Mouse (Mus musculus): ENCODE data around the gene Clk2. TPM values are rescaled to one million over a fixed set of nuclear protein-coding genes. Genes with fewer than 3 reads are reported as not detected.

Clk2 gene
- polyA plus RNA-seq, 1 experiment, result 27.7 TPM

GRCm38 (mm10) chr3:89147101-89147978, 17.3 kb upstream of the Clk2 start:
- Histone ChIP-seq H3K4me1 (ENCODE audit: control insufficient read depth, insufficient read depth, insufficient read length, low read length) (peaks cover 10% of the 10 kb centered on the region), H3K4me3 (ENCODE audit: low read depth, low read length) (peak overlapping the region; percentile 54), H3K36me3 (ENCODE audit: control insufficient read depth, insufficient read depth, low read length) (peaks cover 33% of the 10 kb centered on the region), H3K27ac (ENCODE audit: insufficient read depth, low read depth, low read length) (no peak overlapping the region), H3K27me3 (ENCODE audit: control insufficient read depth, insufficient read depth, low read length) (peaks cover 6% of the 10 kb centered on the region; the same call in 1 of the 2 replicates)
- no peak for TF ChIP-seq CTCF (IDR thresholded peaks at IDR 0.05; ENCODE audit: extremely low read depth, insufficient read length, insufficient replicate concordance, low read depth, low read length)
- TF ChIP-seq POLR2A (IDR thresholded peaks at IDR 0.05; ENCODE audit: low read depth, low read length), result no peak
- WGBS, result 23% methylated on average over 26 of the region's 26 CpGs

DNA sequence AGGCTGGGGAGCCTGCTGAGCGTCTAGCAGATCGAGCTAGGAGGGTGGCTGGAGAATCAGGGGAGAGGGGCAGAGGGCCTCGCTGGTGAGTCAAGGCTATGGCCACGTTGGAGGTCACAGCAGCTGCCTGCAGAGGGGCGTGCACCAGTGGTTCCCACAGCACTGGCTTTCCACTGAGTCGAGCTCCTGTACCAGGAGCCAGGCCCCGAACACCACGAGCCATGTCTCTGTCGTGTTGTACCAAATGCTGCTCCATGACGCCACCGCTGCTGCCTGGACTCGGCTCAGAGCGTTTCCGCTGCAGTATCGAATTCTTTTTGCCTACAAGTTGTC, 16.6 kb upstream of the Clk2 start:
- Histone ChIP-seq H3K4me3 (ENCODE audit: low read depth, low read length) (peak overlapping the region; percentile 54), H3K27ac (ENCODE audit: insufficient read depth, low read depth, low read length) (no peak overlapping the region)
- 11% methylated on average over 15 of the region's 15 CpGs for WGBS

GRCm38 (mm10) chr3:89148567-89148966, 16.0 kb upstream of the Clk2 start:
- 72% methylated on average over 14 of the region's 14 CpGs for WGBS
- Histone ChIP-seq H3K27ac (ENCODE audit: insufficient read depth, low read depth, low read length) (no peak overlapping the region), H3K4me3 (ENCODE audit: low read depth, low read length) (no peak overlapping the region), H3K36me3 (ENCODE audit: control insufficient read depth, insufficient read depth, low read length) (peaks cover 21% of the 10 kb centered on the region), H3K4me1 (ENCODE audit: control insufficient read depth, insufficient read depth, insufficient read length, low read length) (peaks cover 10% of the 10 kb centered on the region), H3K27me3 (ENCODE audit: control insufficient read depth, insufficient read depth, low read length) (peaks cover 6% of the 10 kb centered on the region; the same call in 1 of the 2 replicates)
- no peak for TF ChIP-seq CTCF (IDR thresholded peaks at IDR 0.05; ENCODE audit: extremely low read depth, insufficient read length, insufficient replicate concordance, low read depth, low read length)
- TF ChIP-seq POLR2A (IDR thresholded peaks at IDR 0.05; ENCODE audit: low read depth, low read length), result no peak

More for the DNA sequence above, 16.6 kb upstream of the Clk2 start:
- peaks cover 6% of the 10 kb centered on the region; the same call in 1 of the 2 replicates for H3K27me3 ChIP-seq (ENCODE audit: control insufficient read depth, insufficient read depth, low read length)
- H3K4me1 ChIP-seq (ENCODE audit: control insufficient read depth, insufficient read depth, insufficient read length, low read length), result peaks cover 10% of the 10 kb centered on the region
- H3K36me3 ChIP-seq (ENCODE audit: control insufficient read depth, insufficient read depth, low read length), result peaks cover 27% of the 10 kb centered on the region
- TF ChIP-seq POLR2A (IDR thresholded peaks at IDR 0.05; ENCODE audit: low read depth, low read length) (no peak), CTCF (IDR thresholded peaks at IDR 0.05; ENCODE audit: extremely low read depth, insufficient read length, insufficient replicate concordance, low read depth, low read length) (no peak)

- H3K36me3 ChIP-seq (ENCODE audit: control insufficient read depth, insufficient read depth, low read length), result no peaks in the 10 kb centered on the region
- no peak for TF ChIP-seq POLR2A (IDR thresholded peaks at IDR 0.05; ENCODE audit: low read depth, low read length)
- H3K27me3 ChIP-seq (ENCODE audit: control insufficient read depth, insufficient read depth, low read length), result peaks cover 6% of the 10 kb centered on the region; the same call in 1 of the 2 replicates
- WGBS, result 46% methylated on average over 17 of the region's 17 CpGs
- H3K4me3 ChIP-seq (ENCODE audit: low read depth, low read length), result no peak overlapping the region
- H3K4me1 ChIP-seq (ENCODE audit: control insufficient read depth, insufficient read depth, insufficient read length, low read length), result peaks cover 10% of the 10 kb centered on the region
- H3K27ac ChIP-seq (ENCODE audit: insufficient read depth, low read depth, low read length), result no peak overlapping the region
Measured at GRCm38 (mm10) chr3:89152084-89152835, 12.3 kb upstream of the Clk2 start.

DNA sequence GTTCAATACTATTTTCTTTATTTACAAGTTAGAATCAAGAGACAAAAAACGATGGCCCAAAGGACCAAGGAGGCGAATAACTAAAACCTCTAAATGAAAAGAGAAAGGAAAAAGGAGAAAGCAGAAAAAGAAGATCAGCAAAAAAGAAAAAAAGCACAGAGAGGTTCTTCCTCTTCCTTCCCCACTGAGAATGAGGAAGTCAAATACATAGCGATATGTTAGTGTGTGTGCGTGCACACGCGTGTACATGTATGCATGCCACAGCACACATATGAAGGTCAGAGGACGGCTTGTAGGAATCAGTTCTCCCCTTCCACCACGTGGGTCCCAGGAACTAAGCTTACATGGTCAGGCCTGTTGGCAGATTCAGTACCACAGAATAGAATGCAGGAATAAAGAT, 7.6 kb upstream of the Clk2 start:
- Histone ChIP-seq H3K27ac (ENCODE audit: insufficient read depth, low read depth, low read length) (no peak overlapping the region), H3K27me3 (ENCODE audit: control insufficient read depth, insufficient read depth, low read length) (peaks cover 18% of the 10 kb centered on the region; the same call in 1 of the 2 replicates), H3K4me1 (ENCODE audit: control insufficient read depth, insufficient read depth, insufficient read length, low read length) (peaks cover 6% of the 10 kb centered on the region), H3K4me3 (ENCODE audit: low read depth, low read length) (no peak overlapping the region), H3K36me3 (ENCODE audit: control insufficient read depth, insufficient read depth, low read length) (no peaks in the 10 kb centered on the region)
- TF ChIP-seq CTCF (IDR thresholded peaks at IDR 0.05; ENCODE audit: extremely low read depth, insufficient read length, insufficient replicate concordance, low read depth, low read length), result no peak
- no peak for TF ChIP-seq POLR2A (IDR thresholded peaks at IDR 0.05; ENCODE audit: low read depth, low read length)
- 74% methylated on average over 8 of the region's 8 CpGs for WGBS

DNA sequence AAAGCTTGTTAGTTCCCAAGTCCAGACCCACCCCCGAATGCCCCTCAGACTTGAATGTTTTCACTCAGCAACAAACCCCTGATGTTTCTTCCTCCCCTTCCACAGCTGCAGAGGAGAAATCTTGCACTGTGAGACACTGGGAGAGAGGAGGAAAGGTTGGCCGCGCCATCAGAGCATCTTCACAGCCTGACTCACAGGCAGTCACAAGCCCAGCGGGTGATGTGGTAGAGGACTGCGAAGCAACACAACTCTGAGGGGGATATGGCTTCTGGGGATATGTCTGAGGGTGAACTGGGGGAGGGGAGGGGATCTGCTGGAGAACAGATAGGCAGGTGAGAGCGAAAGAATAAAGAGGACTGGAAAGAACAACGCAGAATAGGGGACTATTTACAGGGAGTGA, 5.9 kb upstream of the Clk2 start:
- peaks cover 6% of the 10 kb centered on the region for H3K4me1 ChIP-seq (ENCODE audit: control insufficient read depth, insufficient read depth, insufficient read length, low read length)
- WGBS, result 21% methylated on average over 7 of the region's 7 CpGs
- TF ChIP-seq CTCF (IDR thresholded peaks at IDR 0.05; ENCODE audit: extremely low read depth, insufficient read length, insufficient replicate concordance, low read depth, low read length) (no peak), POLR2A (IDR thresholded peaks at IDR 0.05; ENCODE audit: low read depth, low read length) (no peak)

DNA sequence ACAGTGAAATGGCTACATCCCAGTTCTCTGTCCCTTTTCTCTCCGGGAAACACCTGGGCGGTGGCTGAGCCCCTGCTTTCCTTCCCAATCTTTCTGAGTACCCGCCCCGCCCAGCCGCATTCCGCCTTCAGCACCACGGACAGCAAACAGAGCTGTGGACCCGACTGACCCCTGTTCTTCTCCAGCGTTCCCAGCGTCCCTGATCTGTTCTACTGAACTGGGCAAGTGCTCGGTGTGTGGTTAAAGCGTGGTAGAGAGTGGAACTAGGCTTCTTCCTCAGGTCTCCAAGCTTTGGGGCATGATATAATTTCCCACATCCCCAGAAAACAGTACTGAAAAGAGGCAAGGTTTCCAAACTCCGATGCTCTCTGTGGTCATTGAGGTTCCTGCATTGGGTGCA, 5.4 kb upstream of the Clk2 start:
- Histone ChIP-seq H3K4me1 (ENCODE audit: control insufficient read depth, insufficient read depth, insufficient read length, low read length) (peaks cover 6% of the 10 kb centered on the region), H3K36me3 (ENCODE audit: control insufficient read depth, insufficient read depth, low read length) (no peaks in the 10 kb centered on the region), H3K4me3 (ENCODE audit: low read depth, low read length) (no peak overlapping the region), H3K27me3 (ENCODE audit: control insufficient read depth, insufficient read depth, low read length) (peaks cover 18% of the 10 kb centered on the region; the same call in 1 of the 2 replicates), H3K27ac (ENCODE audit: insufficient read depth, low read depth, low read length) (no peak overlapping the region)
- 1% methylated on average over 13 of the region's 13 CpGs for whole genome bisulfite sequencing
- TF ChIP-seq CTCF (IDR thresholded peaks at IDR 0.05; ENCODE audit: extremely low read depth, insufficient read length, insufficient replicate concordance, low read depth, low read length), result no peak
- no peak for TF ChIP-seq POLR2A (IDR thresholded peaks at IDR 0.05; ENCODE audit: low read depth, low read length)

More for the DNA sequence above, 5.9 kb upstream of the Clk2 start:
- H3K4me3 ChIP-seq (ENCODE audit: low read depth, low read length), result no peak overlapping the region
- peaks cover 18% of the 10 kb centered on the region; the same call in 1 of the 2 replicates for H3K27me3 ChIP-seq (ENCODE audit: control insufficient read depth, insufficient read depth, low read length)
- no peaks in the 10 kb centered on the region for H3K36me3 ChIP-seq (ENCODE audit: control insufficient read depth, insufficient read depth, low read length)
- no peak overlapping the region for H3K27ac ChIP-seq (ENCODE audit: insufficient read depth, low read depth, low read length)
